9 mouse cellular contexts compared by ENCODE assay signal in the genomic region with DNA sequence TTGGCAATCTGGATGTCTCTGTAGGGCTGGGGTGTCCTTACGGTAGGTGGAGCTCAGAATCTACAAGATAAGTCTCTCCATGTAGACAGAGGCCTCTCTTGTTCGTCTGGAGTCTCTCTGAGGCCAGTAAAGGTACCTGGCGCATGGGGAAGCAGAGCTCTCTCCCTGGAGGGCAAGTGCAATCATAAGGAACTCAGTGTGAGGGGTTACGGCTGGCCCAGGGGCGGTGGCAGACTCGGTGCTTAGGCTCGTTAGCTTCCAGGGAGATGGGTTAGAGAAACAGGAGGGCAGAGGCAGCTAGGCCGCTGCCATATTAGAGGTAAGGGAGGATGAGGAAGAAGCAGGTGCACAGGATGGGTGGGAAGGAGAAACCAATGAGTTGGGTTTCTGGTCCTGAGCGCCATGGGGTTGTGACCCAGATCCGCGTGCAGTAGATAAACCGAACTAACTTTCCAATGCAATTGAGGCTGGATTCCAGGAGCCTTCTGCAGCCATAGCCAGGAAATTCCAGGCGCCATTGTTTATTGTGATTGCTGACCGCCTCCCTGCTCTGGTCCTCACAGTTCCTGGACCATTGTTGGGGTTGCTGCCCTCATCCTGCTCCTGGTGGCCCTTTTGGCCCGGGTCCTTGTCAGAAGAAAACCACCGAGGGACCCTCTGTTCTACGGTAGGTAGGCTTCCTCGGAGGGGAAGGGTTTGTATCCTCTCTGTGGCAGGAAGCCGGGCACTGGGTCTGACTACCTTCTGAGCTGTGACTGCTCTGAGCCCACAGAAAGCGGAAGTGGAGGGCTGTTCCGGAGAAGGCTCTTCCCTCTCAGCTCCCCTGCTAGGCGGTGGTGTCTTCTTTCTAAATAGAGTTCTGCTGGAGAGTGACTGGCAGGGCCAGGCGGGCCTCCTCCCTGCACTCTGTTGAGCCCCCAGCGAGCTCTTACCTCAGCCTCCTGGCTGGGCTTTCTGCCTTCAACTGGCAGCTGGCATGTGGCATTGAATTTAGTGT. TPM values are rescaled to one million over a fixed set of nuclear protein-coding genes. Genes with fewer than 3 reads are reported as not detected.
DNase-seq lines count a peak whose midpoint lies in the region; ATAC-seq and TF ChIP-seq lines count a peak whose summit lies in the region.
"Had no signal": no experiment of that assay in that cellular context is flagged by ENCODE, and none has a peak within 500 bp of the region (broad histone marks: within the 10 kb centered on the region; RNA-seq: fewer than 3 reads in every experiment).

No protein-coding gene starts in this region.

- H3K4me1 ChIP-seq in forebrain, embryonic 10.5 days, result peaks cover 41% of the 10 kb centered on the region
- peaks cover 11% of the 10 kb centered on the region; the same call in 1 of the 2 replicates for H3K4me1 ChIP-seq in forebrain, embryonic 14.5 days (ENCODE audit: control insufficient read depth, insufficient read depth, low read length)
- peaks cover 6% of the 10 kb centered on the region for H3K4me1 ChIP-seq in cortical plate, adult 2 months (ENCODE audit: control insufficient read depth, insufficient read depth, low read length)
- H3K4me1 ChIP-seq in lung, postnatal 0 days (ENCODE audit: insufficient read depth, low read depth, low read length), result no peaks in the 10 kb centered on the region

- no peak for TF ChIP-seq EP300 in lung, postnatal 0 days (IDR thresholded peaks at IDR 0.05)

- TF ChIP-seq POLR2A in cortical plate, adult 2 months (IDR thresholded peaks at IDR 0.05; ENCODE audit: extremely low read depth, insufficient read depth, low read length), result no peak

- H3K4me2 ChIP-seq in forebrain, embryonic 14.5 days (ENCODE audit: low read length), result no peak overlapping the region
- peak overlapping the region; percentile 15; the same call in 1 of the 2 replicates for H3K4me2 ChIP-seq in lung, postnatal 0 days (replicated peaks; ENCODE audit: low read depth, low read length)

- DNase-seq in forebrain, embryonic 10.5 days (ENCODE audit: extremely low spot score, low spot score), result no peak
- DNase-seq in forebrain, embryonic 14.5 days (ENCODE audit: low spot score), result no peak
- peak; percentile 60 for DNase-seq in lung, postnatal 0 days (ENCODE audit: low spot score)
- DNase-seq in thymus, postnatal 10 days (ENCODE audit: low spot score in 2 of 2), result peak; percentile 84 to 86
- DNase-seq in cerebellum, postnatal 36 days, result no peak
- DNase-seq in layer of hippocampus, adult 18-20 months (ENCODE audit: low spot score in 2 of 2), result no peak

- H3K9me3 ChIP-seq in forebrain, embryonic 10.5 days, result no peaks in the 10 kb centered on the region
- H3K9me3 ChIP-seq in forebrain, embryonic 14.5 days (replicated peaks; ENCODE audit: control insufficient read depth, low read length), result no peaks in the 10 kb centered on the region
- H3K9me3 ChIP-seq in lung, postnatal 0 days (ENCODE audit: low read length), result no peaks in the 10 kb centered on the region

- no peaks in the 10 kb centered on the region for H3K36me3 ChIP-seq in forebrain, embryonic 10.5 days (replicated peaks)
- H3K36me3 ChIP-seq in forebrain, embryonic 14.5 days (ENCODE audit: control insufficient read depth, insufficient read depth, low read length), result no peaks in the 10 kb centered on the region
- no peaks in the 10 kb centered on the region for H3K36me3 ChIP-seq in lung, postnatal 0 days (ENCODE audit: insufficient read depth, low read length)

- peaks cover 42% of the 10 kb centered on the region for H3K27me3 ChIP-seq in forebrain, embryonic 10.5 days (ENCODE audit: poor library complexity, severe bottlenecking)
- no peaks in the 10 kb centered on the region for H3K27me3 ChIP-seq in forebrain, embryonic 14.5 days (replicated peaks; ENCODE audit: control insufficient read depth, insufficient read depth, low read length)
- 0 out of 2 replicates have a peak, but pooled peaks cover 6% of the 10 kb centered on the region for H3K27me3 ChIP-seq in lung, postnatal 0 days (replicated peaks; ENCODE audit: insufficient read depth, low read length)

- TF ChIP-seq CTCF in cortical plate, adult 2 months (IDR thresholded peaks at IDR 0.05; ENCODE audit: extremely low read depth, insufficient read depth, low read length), result no peak
- TF ChIP-seq CTCF in lung, postnatal 0 days (IDR thresholded peaks at IDR 0.05), result no peak

- ATAC-seq in forebrain, embryonic 14.5 days, result no peak
- peak; percentile 55 to 68 for ATAC-seq in hematopoietic stem cell, adult 5-6 weeks (replicated peaks in 1 of 2; ENCODE audit: insufficient read depth in 1 of 2, low FRiP score in 2 of 2, low TSS enrichment in 1 of 2, low read depth in 1 of 2, poor library complexity in 2 of 2, severe bottlenecking in 2 of 2)
- ATAC-seq in lung, postnatal 0 days, result peak; percentile 32

- H3K4me3 ChIP-seq in forebrain, embryonic 10.5 days, result no peak overlapping the region
- no peak overlapping the region for H3K4me3 ChIP-seq in forebrain, embryonic 14.5 days (ENCODE audit: low read depth, low read length)
- no peak overlapping the region for H3K4me3 ChIP-seq in cortical plate, adult 2 months (ENCODE audit: insufficient read depth, low read length)
- no peak overlapping the region for H3K4me3 ChIP-seq in lung, postnatal 0 days (ENCODE audit: low read depth, low read length)

- WGBS in forebrain, embryonic 10.5 days, result 76% methylated on average over 24 of the region's 24 CpGs
- WGBS in forebrain, embryonic 14.5 days, result 75% methylated on average over 24 of the region's 24 CpGs
- WGBS in lung, postnatal 0 days, result 56% methylated on average over 24 of the region's 24 CpGs

- H3K9ac ChIP-seq in forebrain, embryonic 14.5 days (ENCODE audit: low read length), result no peak overlapping the region
- no peak overlapping the region for H3K9ac ChIP-seq in lung, postnatal 0 days (replicated peaks; ENCODE audit: low read depth)

- H3K27ac ChIP-seq in forebrain, embryonic 10.5 days, result peak overlapping the region; percentile 44; the same call in 1 of the 2 replicates
- no peak overlapping the region for H3K27ac ChIP-seq in forebrain, embryonic 14.5 days (ENCODE audit: low read depth, low read length)
- peak overlapping the region; percentile 3; the same call in 1 of the 2 replicates for H3K27ac ChIP-seq in cortical plate, adult 2 months (ENCODE audit: insufficient read depth, low read length)
- peak overlapping the region; percentile 39 for H3K27ac ChIP-seq in lung, postnatal 0 days (ENCODE audit: low read length)

RNA-seq across cellular contexts. Expression of gene Tm6sf1, which starts 4.1 kb away (rescaled TPM):
- 11.2 and 11.7 TPM in 2 replicates for polyA plus RNA-seq in forebrain, embryonic 10.5 days (2016; fragmentation: Nextera tagmentation; extraction: Ambion mirVana)
- 8.4 and 10.7 TPM in 2 replicates for polyA plus RNA-seq in forebrain, embryonic 14.5 days (2014; fragmentation: Nextera tagmentation; extraction: Ambion mirVana)
- 37.1 and 43.4 TPM in 2 replicates for polyA plus RNA-seq in cortical plate, adult 2 months (2012; rRNA removed)
- total RNA-seq in hematopoietic stem cell, adult 5-6 weeks (2017), result 109 and 119 TPM in 2 replicates
- 12.8 and 14.4 TPM in 2 replicates for polyA plus RNA-seq in lung, postnatal 0 days (2015; fragmentation: Nextera tagmentation; extraction: Ambion mirVana)
- 10 to 100 TPM; 10.2 to 14.3 TPM for total RNA-seq in layer of hippocampus, adult 18-20 months (2021)

RNA-seq across cellular contexts. Expression of gene Gm10160, which starts 7.3 kb away (rescaled TPM):
- not detected in 2 replicates for polyA plus RNA-seq in forebrain, embryonic 10.5 days (2016; fragmentation: Nextera tagmentation; extraction: Ambion mirVana)
- not detected in 2 replicates for polyA plus RNA-seq in forebrain, embryonic 14.5 days (2014; fragmentation: Nextera tagmentation; extraction: Ambion mirVana)
- polyA plus RNA-seq in cortical plate, adult 2 months (2012; rRNA removed), result not detected in 2 replicates
- not detected in 2 replicates for total RNA-seq in hematopoietic stem cell, adult 5-6 weeks (2017)
- polyA plus RNA-seq in lung, postnatal 0 days (2015; fragmentation: Nextera tagmentation; extraction: Ambion mirVana), result not detected in 2 replicates
- total RNA-seq in layer of hippocampus, adult 18-20 months (2021), result not detected
- total RNA-seq: heart, postnatal 10 days had no signal

RNA-seq across cellular contexts. Expression of gene Btbd1, which starts 33.7 kb away (rescaled TPM):
- 56.6 and 60.7 TPM in 2 replicates for polyA plus RNA-seq in forebrain, embryonic 10.5 days (2016; fragmentation: Nextera tagmentation; extraction: Ambion mirVana)
- 103 and 114 TPM in 2 replicates for polyA plus RNA-seq in forebrain, embryonic 14.5 days (2014; fragmentation: Nextera tagmentation; extraction: Ambion mirVana)
- 99.6 and 99.9 TPM in 2 replicates for polyA plus RNA-seq in cortical plate, adult 2 months (2012; rRNA removed)
- total RNA-seq in hematopoietic stem cell, adult 5-6 weeks (2017), result 90.9 and 142 TPM in 2 replicates
- polyA plus RNA-seq in lung, postnatal 0 days (2015; fragmentation: Nextera tagmentation; extraction: Ambion mirVana), result 51.8 and 54.3 TPM in 2 replicates
- total RNA-seq in layer of hippocampus, adult 18-20 months (2021), result 100 to 1,000 TPM; 105 to 109 TPM

Comparison
In these comparisons a context has a peak if more than half of its experiments do, and no peak if none do; other contexts are left out.
1. DNase-seq: peak in lung, postnatal 0 days (single experiment) and thymus, postnatal 10 days (2 of 2); none in forebrain, embryonic 10.5 days (single experiment), forebrain, embryonic 14.5 days (single experiment), cerebellum, postnatal 36 days (0 of 2) and layer of hippocampus, adult 18-20 months (0 of 2).